Mouse (Mus musculus) kidney, adult 11 months (tissue): ENCODE data around the gene Ankrd35.
"Not testable (repeated sequence)": the region's sequence is repeated elsewhere in the genome, so short reads cannot be mapped to it uniquely, and the experiment has no call there.

Experiments
- DNase-seq: peaks from one replicate; pipeline ENCODE4 v3.0.0; 2022

Ankrd35 gene

GRCm38 (mm10) chr3:96674442-96674841 lies 4.5 kb downstream of the Ankrd35 start:
- DNase-seq, result no peak

- no peak for DNase-seq
Observed at GRCm38 (mm10) chr3:96675171-96675570, 5.2 kb downstream of the Ankrd35 start.

GRCm38 (mm10) chr3:96675690-96676089 lies 5.8 kb downstream of the Ankrd35 start:
- DNase-seq, result no peak

GRCm38 (mm10) chr3:96678456-96678855 lies 8.5 kb downstream of the Ankrd35 start:
- no peak for DNase-seq

- DNase-seq, result no peak
Observed at GRCm38 (mm10) chr3:96679159-96679674, 9.3 kb downstream of the Ankrd35 start.

GRCm38 (mm10) chr3:96680269-96680956 lies 10.5 kb downstream of the Ankrd35 start:
- DNase-seq, result no peak

GRCm38 (mm10) chr3:96683496-96683895 lies 13.6 kb downstream of the Ankrd35 start:
- no peak for DNase-seq

- DNase-seq, result no peak
Observed at GRCm38 (mm10) chr3:96684151-96684821, 14.4 kb downstream of the Ankrd35 start.

- DNase-seq, result no peak
Observed at GRCm38 (mm10) chr3:96684822-96685156, 14.9 kb downstream of the Ankrd35 start.

- DNase-seq, result not testable (repeated sequence)
Observed at GRCm38 (mm10) chr3:96686057-96686456, 16.1 kb downstream of the Ankrd35 start.

GRCm38 (mm10) chr3:96688854-96689253 lies 18.9 kb downstream of the Ankrd35 start:
- DNase-seq, result no peak

GRCm38 (mm10) chr3:96690298-96690697 lies 20.4 kb downstream of the Ankrd35 start:
- no peak for DNase-seq

GRCm38 (mm10) chr3:96692506-96692905 lies 22.6 kb downstream of the Ankrd35 start:
- no peak for DNase-seq

- no peak for DNase-seq
Observed at GRCm38 (mm10) chr3:96693579-96693978, 23.6 kb downstream of the Ankrd35 start.

- peak; percentile 88 for DNase-seq
Observed at GRCm38 (mm10) chr3:96696198-96696765, 26.4 kb downstream of the Ankrd35 start, which contains the start of gene Pias3. Pias3 (plus strand) TSS chr3:96696384.

GRCm38 (mm10) chr3:96696766-96697732 lies 27.1 kb downstream of the Ankrd35 start:
- DNase-seq, result peak; percentile 91

GRCm38 (mm10) chr3:96698993-96699690 lies 29.2 kb downstream of the Ankrd35 start:
- no peak for DNase-seq

GRCm38 (mm10) chr3:96700376-96700775 lies 30.4 kb downstream of the Ankrd35 start:
- DNase-seq, result no peak

- DNase-seq, result no peak
Observed at GRCm38 (mm10) chr3:96701003-96701402, 31.1 kb downstream of the Ankrd35 start.

- no peak for DNase-seq
Observed at GRCm38 (mm10) chr3:96704778-96705177, 34.8 kb downstream of the Ankrd35 start.

- no peak for DNase-seq
Observed at GRCm38 (mm10) chr3:96706217-96706616, 36.3 kb downstream of the Ankrd35 start.

GRCm38 (mm10) chr3:96706984-96707383 lies 37.1 kb downstream of the Ankrd35 start:
- DNase-seq, result no peak
